ENCODE assay signal across 33 mouse cellular contexts in the genomic region with DNA sequence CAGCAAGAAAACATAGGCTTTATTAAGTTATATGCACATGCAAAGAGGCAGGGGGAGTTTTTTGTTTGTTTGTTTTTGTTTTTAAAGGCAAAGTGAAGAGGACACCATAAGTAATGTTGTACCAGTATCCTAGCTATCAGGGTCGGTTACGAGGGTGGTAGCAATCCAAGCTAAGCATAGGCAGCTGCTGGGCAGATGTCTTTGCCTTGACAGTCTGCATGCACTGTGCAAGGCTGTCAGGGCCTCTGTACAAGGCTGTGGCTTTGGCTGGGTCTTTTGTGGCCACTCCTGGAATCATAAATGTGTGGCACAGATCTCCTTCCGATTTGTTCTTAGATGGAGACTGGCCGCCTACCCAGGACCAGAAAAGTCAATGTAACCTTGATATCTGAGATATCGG.
"Had no signal": no experiment of that assay in that cellular context is flagged by ENCODE, and none has a peak within 500 bp of the region (broad histone marks: within the 10 kb centered on the region; RNA-seq: fewer than 3 reads in every experiment).

No protein-coding gene starts in this region.

- H3K36me3 ChIP-seq: heart, embryonic 12.5 days; heart, embryonic 15.5 days; hindbrain, embryonic 10.5 days; hindbrain, embryonic 12.5 days; hindbrain, embryonic 13.5 days; hindbrain, embryonic 15.5 days; intestine, embryonic 15.5 days; kidney, embryonic 15.5 days had no signal

- ATAC-seq: hindbrain, embryonic 16.5 days; hindbrain, postnatal 0 days; inflammation-experienced regulatory T-cells, adult 6 months; intestine, embryonic 15.5 days; intestine, embryonic 16.5 days; intestine, postnatal 0 days had no signal

- DNase-seq: heart, postnatal 10 days; heart, postnatal 14 days; heart, postnatal 36 days; kidney, adult 11 months; kidney, adult 18-20 months; kidney, adult 2 months; kidney, adult 8-10 months; kidney, adult 9 months; kidney, postnatal 10 days; kidney, postnatal 14 days; kidney, postnatal 25 days; kidney, postnatal 36 days; kidney, postnatal 4 days; layer of hippocampus, adult 9-11 months; layer of hippocampus, postnatal 36 days had no signal

- H3K4me3 ChIP-seq: heart, embryonic 12.5 days; heart, embryonic 15.5 days; hindbrain, embryonic 10.5 days; hindbrain, embryonic 12.5 days; hindbrain, embryonic 13.5 days; hindbrain, embryonic 15.5 days; intestine, embryonic 15.5 days; kidney, embryonic 15.5 days; layer of hippocampus, adult 2 months; left cerebral cortex, adult 2 months had no signal

- H3K27ac ChIP-seq: heart, embryonic 15.5 days; hindbrain, embryonic 10.5 days; hindbrain, embryonic 12.5 days; hindbrain, embryonic 13.5 days; hindbrain, embryonic 14.5 days; hindbrain, embryonic 15.5 days; hindbrain, postnatal 0 days; intestine, embryonic 15.5 days; kidney, embryonic 15.5 days; kidney, postnatal 0 days; layer of hippocampus, adult 2 months; left cerebral cortex, adult 2 months had no signal

- H3K9me3 ChIP-seq: heart, embryonic 12.5 days; heart, embryonic 15.5 days; hindbrain, embryonic 10.5 days; hindbrain, embryonic 12.5 days; hindbrain, embryonic 13.5 days; hindbrain, embryonic 15.5 days; intestine, embryonic 15.5 days; kidney, embryonic 15.5 days had no signal

- H3K4me1 ChIP-seq: hindbrain, embryonic 12.5 days; intestine, embryonic 15.5 days; kidney, embryonic 15.5 days had no signal

- H3K9ac ChIP-seq: heart, embryonic 12.5 days; heart, embryonic 15.5 days; hindbrain, embryonic 12.5 days; hindbrain, embryonic 13.5 days; hindbrain, embryonic 14.5 days; hindbrain, embryonic 15.5 days; intestine, embryonic 15.5 days; kidney, embryonic 15.5 days had no signal

- H3K27me3 ChIP-seq: heart, embryonic 12.5 days; heart, embryonic 15.5 days; hindbrain, embryonic 12.5 days; hindbrain, embryonic 13.5 days; hindbrain, embryonic 15.5 days; intestine, embryonic 15.5 days; kidney, embryonic 15.5 days had no signal

- H3K4me2 ChIP-seq: heart, embryonic 11.5 days; heart, embryonic 12.5 days; heart, embryonic 15.5 days; hindbrain, embryonic 12.5 days; hindbrain, embryonic 13.5 days; hindbrain, embryonic 14.5 days; hindbrain, embryonic 15.5 days; intestine, embryonic 15.5 days; kidney, embryonic 15.5 days had no signal
